Mouse (Mus musculus): ENCODE data around the gene Rbm41.

The Rbm41 gene
- long read RNA-seq, experiment 1, partial matches to known transcripts: 0 of 2 reads
- long read RNA-seq, experiment 1, other reads (novel, unspliced or antisense): 2 of 2 reads
- long read RNA-seq, experiment 2, partial matches to known transcripts: 1 of 1 reads
- long read RNA-seq, experiment 2, other reads (novel, unspliced or antisense): 0 of 1 reads

DNA sequence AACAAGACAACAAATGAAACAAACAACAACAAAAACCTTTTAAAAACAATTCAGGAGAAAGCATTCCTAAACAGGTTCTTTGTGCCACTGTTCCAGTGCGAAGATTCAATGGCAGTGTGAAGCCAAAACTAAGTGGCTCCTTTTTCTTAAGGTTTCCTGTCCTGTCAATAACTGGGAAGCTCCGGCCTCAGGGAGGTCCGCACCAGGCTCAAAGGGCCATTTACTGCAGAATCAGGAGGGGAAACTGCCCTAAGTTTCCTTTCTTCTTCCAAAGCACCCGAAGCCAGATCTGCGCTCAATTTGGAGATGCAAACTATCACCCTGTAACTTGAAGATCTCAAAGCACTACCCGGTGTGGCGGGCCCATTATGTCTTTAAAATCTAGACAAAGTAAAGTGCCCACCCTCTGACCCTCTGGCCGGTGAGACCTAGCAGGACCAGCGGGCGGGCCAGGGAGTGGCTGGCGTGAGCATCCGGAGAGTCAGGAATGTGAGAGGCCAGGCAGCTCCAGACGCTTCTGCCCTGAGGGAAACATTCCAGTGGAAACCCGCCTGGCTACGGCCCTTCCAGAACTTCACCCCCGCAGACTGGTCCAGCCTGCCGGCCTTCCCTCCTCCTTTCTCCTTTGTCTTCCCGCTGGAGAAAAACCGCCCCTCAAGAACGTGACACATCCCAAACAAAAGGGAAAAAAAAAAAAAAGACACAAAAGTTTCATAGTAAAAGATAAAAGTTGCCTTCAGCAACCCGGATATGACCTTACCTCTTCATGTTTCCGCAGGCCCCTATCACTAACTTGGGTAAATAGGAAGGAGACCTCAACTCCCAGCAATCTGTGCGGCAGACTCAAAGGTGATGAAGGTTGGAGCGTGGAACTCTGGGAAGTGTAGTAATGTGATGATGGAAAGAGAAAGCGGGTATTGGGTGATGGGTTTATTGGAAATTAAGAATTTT, at the start of gene Rbm41:
Gene Rbm41 (minus strand): TSS at position 856 of the 951 bp plus-strand sequence.
- intact Hi-C loops (cut with DNase I): no loop called here

DNA sequence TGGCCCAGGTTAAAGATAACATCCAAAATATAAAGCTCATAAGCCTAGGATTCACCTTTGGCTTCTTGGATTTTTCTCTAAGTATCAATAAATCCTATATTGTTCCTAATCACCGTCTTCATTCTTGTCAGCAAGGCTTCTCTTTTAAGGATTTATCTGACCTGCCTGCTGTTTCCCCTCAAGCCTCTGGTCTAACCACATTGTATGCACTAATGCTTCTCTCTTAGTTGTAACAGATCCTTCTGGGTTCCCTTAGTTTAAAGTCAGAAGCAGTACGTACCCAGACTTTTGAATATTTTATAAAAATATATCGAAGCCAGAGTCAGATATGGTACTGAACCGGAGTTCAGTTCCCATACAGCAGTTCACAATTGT, 283 bp upstream of the Rbm41 start:
- intact Hi-C loops (cut with DNase I): no loop called here

DNA sequence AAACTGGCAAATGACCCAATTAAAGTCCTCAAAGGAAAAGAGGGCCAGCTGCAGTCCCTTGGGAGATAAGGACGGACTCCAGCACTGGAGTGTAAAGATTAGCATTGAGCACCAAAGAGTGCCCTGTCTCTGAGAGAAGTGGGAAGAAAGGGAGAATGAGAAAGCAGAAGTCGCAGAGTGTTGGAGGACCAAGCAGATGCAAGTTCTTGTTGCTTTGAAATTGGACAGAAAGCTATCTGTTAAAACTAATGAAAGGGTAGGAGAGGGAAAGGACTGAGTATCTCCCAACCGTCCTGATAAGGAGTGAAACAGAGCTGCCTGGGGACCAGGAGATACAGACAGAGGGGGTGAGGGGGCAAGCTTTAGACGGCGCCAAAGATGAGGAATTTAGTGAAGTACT, 16.3 kb downstream of the Rbm41 start:
- intact Hi-C loops (cut with DNase I): no loop called here

DNA sequence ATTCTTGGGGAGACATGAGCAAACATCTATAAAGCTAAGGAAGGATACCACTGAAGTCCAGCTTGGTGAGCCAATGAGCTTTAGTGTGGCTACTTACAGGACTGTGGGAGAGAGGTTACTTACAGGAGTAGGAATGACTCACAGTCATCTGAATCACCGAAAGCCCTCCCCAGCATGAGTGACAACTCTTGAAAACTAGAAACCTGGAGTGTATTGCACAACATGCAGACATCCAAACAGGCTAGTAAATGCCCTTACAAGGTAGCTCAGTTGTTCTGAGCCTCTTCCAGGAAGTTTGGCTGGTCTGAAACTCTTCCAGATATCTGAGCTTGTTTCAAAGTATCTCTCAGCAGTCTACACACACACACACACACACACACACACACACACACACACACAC, 64.9 kb downstream of the Rbm41 start:
- intact Hi-C loops (cut with DNase I): loop anchor here (5.0 kb wide), 1 partner anchor 249 kb away; no protein-coding TSS in a partner anchor

DNA sequence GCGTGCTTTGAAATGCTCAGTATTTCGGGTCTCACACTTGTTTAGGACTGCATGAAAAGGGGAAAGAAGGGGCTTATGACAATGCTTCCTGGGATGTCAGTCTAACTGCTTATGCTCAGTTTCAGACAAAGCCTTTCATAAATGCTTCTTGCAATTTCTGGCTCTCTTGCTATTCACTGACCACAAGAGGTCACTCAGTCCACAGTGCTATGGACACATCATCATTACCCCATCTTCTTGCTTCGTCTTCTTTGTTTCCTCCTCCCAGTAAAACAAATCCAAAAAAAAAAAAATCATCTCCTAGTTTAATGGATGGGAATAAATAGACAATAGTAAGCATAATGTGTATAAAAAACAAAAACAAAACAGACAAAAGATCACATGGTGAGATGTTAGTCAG, 65.9 kb downstream of the Rbm41 start:
- intact Hi-C loops (cut with DNase I): loop anchor here (5.0 kb wide), 1 partner anchor 250 kb away; no protein-coding TSS in a partner anchor

DNA sequence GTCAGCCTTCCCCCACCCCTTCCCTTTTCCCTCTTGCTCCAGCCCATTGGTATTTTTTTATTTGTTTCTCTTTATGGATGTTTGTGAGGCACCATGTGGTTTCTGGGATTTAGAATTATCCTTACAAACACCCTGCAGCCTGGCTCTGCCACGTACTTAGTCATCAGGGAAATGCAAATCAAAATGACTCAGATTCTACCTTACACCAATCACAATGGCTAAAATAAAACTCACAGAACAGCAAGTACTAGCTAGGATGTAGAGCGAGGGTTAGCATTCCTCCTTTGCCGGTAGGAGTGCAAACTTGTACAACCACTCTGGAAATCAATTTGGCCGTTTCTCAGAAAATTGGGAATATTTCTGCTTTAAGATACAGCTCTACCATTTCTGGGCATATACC, 77.8 kb downstream of the Rbm41 start:
- intact Hi-C loops (cut with DNase I): no loop called here

DNA sequence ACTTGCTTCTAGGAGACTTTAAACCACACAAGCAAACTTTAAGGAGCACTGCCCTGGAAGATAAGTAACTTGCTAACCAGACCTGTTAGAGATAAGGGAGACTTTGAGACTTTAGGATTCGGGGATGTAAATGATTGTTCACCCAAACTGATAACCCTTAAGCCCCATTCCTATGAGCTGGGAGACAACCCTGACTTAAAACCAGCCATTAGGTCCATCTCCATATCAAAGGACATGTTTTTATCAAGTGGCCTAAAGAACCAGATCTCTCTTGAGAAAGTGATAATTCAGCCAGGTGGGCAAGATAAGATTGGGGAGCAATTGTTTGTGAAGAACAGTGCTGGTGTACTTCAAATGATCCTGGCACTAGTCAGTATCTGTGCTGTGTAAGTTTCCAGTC, 107.0 kb downstream of the Rbm41 start:
- intact Hi-C loops (cut with DNase I): no loop called here

DNA sequence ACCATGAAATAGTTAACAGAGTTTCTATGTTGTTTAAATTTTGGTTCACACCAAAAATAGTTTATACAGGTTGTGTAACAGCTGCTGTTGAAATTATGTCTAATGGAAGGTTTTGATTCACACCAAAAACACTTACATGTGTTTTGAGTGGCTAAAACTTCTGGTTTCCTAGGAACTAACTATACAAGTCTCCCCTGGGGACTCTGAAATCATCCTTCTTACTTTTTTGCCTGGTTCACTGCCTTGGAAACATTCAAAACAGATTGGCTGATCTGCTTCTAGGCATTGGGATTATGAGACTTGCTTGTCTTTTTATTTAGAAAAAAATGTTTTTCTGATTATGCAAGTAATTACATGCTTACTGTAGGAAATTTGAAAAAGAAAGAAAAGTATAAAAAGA, 115.2 kb downstream of the Rbm41 start:
- intact Hi-C loops (cut with DNase I): no loop called here

DNA sequence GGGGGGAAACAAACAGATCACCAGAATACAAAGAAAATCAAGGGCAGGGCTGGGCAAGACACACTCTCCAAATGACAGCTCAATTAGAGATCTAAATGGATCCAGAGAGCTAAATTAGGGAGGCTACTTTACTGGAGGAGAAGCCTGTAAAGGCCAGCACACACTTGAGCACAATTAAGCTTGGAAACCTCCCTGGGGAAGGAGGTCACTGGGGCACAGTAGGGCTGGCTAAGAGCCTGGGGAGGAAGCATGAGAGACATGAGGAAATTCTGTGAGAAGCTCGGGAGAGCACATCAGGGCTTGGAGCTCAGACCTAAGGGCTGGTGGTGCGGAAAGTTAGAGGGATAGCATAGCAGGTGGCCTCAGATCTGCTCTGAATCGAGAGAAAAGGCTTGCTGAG, 120.5 kb downstream of the Rbm41 start:
- intact Hi-C loops (cut with DNase I): no loop called here

DNA sequence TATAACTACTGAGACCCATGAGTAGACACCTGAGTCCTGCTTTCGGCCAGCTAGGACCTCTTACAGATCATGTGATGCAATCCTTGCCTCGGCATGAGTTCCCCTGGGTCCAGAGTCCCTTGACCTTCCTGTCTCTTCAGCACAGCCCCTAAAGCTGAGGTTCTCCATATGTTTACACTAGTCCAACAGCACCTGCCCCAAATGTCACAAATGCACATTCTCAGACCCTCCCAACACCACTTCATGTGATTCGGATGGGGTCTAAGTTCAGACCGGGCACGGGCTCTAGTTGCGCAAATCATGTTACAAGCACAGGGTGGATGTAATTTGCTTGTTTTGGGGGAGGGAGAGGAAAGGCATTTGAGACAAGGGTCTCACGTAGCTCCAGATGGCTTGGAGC, 121.3 kb downstream of the Rbm41 start:
- intact Hi-C loops (cut with DNase I): no loop called here

DNA sequence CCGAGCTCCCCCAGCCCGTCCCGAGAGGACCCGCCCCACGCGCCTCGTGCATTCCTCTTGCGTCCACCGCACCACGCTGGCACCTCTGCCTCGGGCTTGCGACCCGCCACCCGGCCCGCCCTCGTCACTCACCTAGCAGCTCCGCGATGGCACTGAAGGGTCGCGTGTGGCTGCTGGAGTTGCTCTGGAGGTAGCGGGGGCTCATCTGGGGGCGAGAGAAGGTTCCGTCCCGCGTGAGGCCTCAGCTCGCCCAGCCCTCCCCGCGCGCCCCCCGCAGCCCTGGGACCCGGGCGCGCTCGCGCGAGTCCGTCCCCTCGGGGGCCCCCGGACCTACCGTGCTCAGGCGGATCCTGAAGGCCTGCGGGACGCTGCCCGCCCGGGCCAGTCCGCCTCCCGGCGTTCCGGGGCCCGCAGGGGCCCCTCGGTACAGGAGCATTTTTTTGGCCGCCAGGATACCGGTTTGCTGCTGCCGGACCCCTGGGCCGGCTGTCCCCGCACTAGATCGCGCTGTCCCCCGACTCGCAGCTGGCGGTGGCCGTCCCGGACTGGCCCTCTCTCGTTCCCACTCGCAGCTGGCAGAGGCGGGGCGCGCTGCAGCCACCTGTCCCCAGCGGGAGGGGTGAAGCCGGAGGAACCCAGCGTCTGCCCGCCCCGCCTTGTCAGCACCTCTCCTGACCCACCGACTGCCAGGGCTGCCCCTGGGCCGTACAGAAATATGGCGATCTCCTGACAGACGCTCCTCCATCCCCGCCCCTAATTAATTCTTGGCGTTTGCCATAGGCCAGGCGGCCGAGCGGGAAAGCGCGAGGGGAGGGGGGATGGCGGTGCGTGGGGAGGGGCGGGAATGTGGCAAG, 127.2 kb downstream of the Rbm41 start, which contains the start of gene Morc4:
Gene Morc4 (minus strand): TSS at position 740 of the 854 bp plus-strand sequence.
- intact Hi-C loops (cut with DNase I): no loop called here

DNA sequence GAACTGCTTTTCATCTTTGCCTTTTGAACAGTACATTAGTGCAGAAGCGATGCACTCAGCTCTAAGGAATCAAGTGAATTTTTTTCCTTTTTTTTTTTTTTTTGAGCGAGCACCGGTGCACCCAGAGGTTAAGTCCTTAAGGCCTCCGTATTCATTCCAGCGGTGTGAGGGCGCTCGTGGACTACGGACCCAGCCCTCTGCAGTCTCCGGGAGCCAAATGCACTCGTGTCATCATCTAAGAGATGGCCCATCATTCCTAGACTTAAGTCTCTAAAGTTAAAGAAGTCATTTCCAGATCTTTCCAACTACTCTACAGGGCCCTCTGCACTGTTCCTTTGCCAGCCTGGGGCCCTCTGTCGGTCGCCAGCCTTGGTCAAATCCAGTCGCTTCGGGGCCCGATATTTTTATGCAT, 128.1 kb downstream of the Rbm41 start:
- intact Hi-C loops (cut with DNase I): no loop called here

DNA sequence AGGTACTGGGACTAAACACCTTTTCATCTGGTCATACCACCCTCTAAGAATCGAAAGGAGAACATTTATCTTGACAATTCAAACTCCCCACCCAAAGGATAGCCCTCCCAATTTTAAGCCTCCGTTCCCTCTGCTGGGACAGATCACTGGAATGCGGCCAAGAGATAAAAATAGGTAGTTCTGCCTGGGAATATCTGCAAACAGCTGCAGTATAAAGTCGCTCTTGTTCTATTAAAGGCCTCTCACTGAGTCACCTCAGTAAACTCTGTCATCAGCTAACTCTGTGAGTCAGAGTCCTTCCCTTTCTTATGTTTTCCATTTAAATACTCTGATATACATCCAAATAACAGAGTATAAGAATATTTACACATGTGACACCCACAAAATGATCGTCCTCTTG, 139.0 kb downstream of the Rbm41 start:
- intact Hi-C loops (cut with DNase I): no loop called here

DNA sequence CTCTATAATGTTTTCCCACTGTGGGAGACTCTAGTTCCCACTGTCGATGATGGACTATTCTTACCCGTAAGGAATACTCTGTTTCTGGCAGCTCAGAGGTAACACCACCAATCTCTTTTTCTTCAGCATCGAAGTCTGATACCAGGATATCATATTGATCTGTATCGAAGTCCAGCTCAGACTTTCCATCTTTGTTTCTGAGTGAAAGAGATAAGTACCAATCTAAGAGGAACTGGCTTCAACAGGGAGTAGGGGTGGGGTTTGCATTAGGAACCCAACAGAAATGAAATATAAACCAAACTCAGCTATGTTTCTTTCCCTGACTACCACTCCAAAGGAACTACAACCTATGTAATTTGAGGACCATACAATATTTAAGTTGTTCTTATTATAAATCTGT, 143.6 kb downstream of the Rbm41 start:
- intact Hi-C loops (cut with DNase I): no loop called here

DNA sequence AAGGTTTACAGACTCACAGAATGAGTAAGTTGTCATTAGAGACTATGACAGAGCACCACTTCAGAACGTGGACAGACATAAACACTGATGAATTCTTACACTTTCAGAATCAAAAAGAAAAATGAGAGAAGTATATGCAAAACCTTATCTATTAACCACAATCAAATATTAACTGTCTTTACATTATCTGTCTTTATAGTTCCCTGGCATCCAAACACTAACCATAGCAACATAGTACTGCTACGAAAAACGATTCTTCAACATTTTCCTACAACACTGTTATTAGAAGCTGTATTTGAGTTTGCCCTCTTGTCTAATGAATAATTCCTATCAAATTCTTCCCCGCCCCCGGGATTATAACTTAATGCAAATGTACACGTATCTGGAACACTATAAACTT, 157.3 kb downstream of the Rbm41 start:
- intact Hi-C loops (cut with DNase I): no loop called here
